Mouse (Mus musculus): ENCODE measurements around the gene Sart1.
A peak's percentile ranks its signal among the peaks of the same experiment; 100 is the strongest.

The Sart1 gene

DNA sequence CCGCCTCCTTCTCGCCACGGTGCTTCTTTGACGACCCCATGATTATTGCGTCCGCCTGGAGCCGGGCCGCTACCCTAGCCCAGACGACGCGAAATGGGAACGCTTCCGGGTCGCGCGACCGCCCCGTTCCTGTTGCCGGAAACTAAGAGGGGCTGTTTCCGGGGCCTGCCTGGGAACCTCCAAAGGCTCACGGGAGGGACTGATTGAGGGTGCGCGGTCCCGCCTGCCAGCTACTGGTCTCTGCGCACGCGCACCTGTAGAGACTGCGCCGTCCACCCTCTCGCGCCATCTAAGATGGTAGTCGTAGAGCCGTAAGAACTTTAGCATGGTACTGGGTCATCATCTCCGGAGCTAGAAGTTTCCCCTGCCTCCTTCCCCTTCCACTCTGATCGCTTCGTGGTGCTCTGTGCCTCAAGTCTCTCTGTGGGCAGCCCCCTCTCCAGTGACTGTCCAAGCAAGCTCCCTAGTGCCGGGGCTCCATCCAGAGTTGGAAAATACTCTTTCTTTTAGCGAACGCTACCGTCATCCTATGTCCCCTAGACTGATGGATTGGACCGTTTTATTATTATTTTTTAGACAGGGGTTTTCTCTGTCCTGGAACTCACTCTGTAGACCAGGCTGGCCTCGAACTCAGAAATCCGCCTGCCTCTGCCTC, at the start of gene Sart1:
Sart1 (minus strand) TSS at position 116 of the 655 bp plus-strand sequence.
- peak; percentile 98 for DNase-seq (ENCODE audit: low read depth, low spot score)

DNA sequence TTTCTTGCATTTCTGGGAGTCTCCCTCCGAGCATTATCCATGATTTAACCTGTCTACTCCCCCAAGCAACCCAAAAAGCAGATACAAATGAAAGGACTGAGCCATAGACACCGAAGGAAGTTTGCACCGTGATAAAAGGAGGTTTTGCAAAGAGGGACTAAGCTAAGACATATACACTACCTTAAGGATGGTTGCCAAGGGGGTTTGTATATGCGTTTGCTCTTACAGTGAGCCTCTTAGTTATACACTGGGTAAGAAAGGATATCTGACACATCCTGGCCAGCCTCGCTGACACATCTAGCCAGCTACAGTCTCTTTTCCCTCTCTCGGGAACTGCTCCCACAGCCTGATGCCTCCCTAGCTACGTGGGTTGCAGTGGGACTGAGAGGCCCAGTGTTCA, 45.4 kb upstream of the Sart1 start:
- DNase-seq (ENCODE audit: low read depth, low spot score) = no peak

DNA sequence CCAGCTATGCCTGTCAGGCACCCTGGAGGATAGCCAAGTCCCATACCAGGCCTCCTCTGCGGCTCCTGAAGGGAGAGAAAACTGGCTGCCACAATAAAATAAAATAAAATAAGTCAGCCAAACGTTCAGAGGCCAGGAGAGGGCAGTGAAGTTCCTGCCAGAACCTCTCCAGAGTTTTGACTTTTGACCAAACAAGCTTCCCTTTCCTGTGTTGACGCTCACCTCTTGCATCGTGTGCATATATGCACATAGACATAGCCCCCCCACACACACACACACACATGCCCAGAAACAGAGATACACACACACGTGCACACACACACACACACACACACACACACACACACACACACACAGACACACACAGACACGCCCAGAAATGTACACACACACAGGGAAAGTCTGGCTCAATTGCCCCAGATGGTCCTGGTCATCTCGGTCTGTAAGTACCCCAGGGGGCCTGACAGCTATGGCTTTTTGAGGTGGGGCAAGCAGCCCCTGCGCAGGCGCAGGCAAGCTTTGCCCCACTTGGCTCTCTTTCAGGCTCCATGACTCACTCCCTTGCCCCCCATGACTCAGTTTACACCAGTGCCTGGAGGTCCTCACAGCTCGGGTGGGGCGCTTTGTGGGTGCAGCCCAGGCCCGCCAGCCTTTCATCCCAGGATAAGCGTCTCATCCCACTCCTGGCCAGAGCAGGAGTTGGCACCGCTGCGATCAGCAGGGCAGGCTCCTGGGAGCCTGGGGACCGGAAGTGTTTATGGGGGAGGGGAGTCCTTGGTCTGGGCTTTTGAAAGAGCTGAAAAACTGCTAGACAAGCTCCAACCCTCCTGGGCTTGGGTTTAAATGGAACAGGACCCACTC, 44.7 kb upstream of the Sart1 start:
- DNase-seq (ENCODE audit: low read depth, low spot score) = peak; percentile 53

DNA sequence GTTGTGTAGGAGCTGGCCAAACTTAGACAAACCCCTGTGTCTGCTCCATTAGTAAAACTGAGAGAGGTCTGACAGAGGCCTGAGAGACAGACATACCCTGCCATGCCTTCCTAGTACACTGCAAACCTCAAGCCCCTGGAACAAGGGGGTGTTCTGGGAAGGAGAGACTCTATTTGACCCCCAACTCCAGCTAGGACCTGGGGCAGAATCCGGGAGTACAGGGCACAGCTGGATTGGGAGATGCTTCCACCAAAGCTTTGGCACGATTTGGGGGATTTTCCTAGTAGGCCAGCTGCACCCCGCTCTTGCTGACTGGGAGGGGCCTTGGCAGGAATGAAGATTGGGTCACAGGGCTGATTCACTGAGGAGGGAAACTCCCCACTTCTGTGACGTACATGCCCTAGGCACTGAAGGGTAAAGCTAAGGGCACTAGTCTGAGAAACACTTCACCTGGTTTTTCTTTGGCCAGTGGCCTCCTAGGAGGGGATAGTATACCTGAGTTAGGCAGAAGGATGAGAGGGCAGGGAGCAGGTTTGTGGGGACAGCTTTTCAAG, 43.5 kb upstream of the Sart1 start:
- no peak for DNase-seq (ENCODE audit: low read depth, low spot score)

DNA sequence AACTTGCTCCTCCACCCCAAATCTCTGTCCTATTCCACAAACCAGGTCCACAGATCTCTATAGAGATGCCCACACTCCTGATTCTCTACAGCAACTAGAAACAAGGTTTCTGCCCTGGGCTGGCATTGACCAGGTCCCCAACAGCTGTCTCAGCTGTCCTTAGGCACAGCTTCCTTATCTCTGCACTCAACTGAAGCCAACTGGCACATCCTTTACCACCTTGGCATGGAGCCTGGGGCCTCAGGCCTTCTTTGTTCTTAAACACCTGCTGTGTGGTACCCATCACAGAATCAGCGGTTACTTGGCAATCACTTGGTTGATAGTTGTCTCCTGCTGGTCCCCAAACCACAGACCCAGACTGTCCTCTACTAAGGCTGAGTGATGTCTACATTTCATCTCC, 41.9 kb upstream of the Sart1 start:
- no peak for DNase-seq (ENCODE audit: low read depth, low spot score)

DNA sequence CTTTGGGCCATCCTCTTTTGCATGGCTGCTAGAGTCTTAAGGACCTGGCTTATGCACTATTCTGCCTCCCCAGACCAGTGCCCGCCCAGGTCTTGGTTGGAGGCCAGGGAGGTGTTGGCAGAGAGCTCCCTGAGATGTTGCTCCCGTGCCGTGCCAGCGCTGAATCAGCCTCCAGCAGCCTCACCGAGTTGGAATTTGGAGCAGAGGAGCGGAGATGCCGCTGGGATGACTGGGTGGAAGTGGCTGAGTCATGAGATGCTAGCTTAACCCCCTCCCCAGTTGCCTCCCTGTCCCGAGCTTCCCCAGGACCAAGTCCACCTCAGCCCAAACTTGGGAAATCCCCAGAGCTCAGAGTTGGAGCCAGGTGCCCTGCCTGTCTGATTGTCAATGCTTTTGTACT, 41.3 kb upstream of the Sart1 start:
- no peak for DNase-seq (ENCODE audit: low read depth, low spot score)

DNA sequence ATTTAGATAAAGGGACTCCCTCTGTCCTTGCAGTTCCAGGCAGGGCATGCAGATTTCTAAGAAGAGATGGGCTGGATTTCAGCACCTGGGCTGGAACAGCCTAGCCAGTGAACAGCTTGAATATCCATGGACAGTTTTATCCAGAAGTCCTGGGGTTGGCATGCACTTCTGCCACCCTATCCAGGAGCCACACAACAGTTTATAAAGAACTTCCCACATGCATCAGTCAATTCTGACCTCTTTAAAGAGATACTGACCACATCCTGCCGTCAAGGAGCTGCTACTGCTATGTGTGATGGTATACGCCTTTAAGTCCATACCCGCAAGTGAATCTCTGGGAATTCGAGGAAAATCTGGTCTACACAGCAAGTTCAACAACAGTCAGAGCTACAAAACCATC, 40.7 kb upstream of the Sart1 start:
- DNase-seq (ENCODE audit: low read depth, low spot score) = no peak

DNA sequence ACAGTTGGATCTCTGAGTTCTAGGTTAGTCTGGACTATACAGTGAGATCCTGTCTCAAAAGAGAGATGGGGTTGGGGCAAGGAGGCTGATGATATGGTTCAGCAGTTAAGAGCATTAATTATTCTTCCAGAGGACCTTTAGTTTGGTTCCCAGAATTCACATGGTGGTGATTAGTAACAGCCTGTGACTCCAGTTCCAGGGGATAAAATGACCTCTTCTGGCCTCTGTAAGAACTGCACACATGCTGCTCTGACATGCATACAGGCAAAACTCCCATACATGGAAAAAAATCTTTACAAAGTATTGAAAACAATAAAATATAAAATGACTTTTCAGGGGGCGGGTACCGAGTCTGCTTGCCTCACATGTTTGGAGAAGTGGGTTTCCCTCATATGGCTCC, 39.6 kb upstream of the Sart1 start:
- DNase-seq (ENCODE audit: low read depth, low spot score) = peak; percentile 40

DNA sequence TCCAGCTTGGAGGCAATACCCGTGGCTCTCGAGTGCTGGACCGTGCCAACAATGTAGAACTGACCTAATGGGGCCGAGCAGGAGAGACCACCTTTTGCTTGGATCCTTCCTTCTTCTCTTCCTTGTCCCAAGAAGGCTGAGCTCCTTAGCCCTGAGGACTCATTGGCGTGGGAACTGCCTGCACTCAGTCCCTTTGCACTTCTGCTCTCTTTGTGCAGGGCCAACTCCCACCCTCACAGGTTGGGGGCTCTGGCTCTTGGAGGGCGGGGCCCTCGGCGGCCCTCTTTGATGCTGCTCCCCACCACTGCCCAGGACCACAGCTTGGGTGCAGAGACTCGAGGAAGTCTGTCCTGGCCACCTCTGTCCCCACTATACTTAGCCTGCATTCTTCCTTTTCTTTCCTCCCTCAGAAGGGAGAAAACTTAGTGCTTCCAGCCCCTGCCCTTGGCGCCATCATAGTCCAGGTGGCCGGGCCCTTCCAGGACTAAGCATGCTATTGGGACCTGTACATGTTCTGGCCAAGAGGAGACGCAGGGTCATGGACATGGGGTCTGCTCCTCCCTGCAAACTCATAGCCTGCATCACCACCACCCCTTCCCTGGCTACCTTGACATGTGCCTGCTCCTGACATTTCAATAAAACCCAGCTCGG, 38.3 kb upstream of the Sart1 start:
- DNase-seq (ENCODE audit: low read depth, low spot score) = no peak

DNA sequence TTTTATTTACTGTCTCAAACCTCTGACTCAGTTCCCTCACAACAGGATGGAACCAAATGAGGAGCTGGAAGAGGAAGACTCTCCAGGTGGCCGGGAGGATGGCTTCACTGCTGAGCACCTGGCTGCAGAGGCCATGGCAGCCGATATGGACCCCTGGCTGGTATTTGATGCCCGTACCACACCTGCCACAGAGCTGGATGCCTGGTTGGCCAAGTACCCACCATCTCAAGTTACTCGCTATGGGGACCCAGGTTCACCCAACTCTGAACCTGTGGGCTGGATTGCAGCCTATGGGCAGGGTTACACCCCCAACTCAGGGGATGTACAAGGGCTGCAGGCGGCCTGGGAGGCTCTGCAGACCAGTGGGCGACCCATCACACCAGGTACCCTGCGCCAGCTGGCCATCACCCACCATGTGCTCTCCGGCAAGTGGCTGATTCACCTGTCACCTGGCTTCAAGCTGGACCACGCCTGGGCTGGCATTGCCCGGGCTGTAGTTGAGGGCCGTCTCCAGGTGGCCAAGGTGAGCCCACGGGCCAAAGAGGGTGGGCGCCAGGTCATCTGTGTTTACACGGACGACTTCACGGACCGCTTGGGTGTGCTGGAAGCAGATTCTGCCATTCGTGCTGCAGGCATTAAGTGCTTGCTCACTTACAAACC, 37.5 kb upstream of the Sart1 start:
- no peak for DNase-seq (ENCODE audit: low read depth, low spot score)

DNA sequence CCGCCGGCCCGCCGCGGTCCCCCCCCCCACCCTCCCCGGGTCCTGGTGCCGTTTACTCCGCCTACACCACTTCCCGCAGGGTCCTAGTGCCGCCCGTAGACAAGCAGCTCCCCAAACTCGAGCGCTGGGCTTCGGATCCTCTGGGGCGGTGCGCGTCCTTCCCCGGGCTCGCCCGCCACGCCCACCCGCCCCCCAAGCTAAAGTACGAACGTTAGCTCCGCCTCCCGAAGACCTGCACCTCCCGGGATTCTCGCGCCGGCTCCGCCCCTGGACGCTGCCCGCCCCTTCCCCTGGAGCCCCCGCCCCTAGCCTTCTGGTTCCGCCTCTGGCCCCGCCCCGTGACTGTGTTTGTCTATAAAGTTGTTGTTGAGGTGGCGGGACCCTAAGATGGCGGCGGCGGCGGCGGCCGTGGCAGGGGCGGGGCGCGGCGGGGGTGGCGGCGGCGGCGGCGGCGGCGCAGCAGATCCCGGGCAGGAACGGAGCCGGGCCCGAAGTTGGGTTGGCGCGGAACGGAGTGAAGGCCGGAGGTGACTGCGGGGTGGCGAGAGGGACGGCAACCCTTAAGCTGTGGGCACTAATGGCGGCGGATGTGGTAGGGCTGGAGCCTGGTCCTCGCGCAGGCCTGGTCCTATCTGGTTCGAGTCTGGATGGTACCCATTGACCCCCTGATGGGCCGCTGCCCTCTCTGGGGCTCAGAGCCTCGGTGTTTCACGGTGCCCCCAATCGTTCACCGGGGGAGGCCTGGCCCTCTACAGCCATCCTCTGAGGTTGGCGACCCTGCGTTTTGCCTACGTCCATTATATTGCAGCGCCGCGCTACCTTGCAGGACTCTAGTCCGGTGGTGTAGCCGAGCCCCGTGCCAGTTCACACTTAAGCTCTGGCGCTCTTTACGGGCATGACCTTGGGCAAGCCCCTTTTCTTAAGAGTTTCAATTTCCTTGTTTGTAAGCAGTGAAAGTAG, 36.6 kb upstream of the Sart1 start, which contains the start of the genes Drap1 and AI837181:
Drap1 (minus strand) TSS at position 198 of the 960 bp plus-strand sequence.
AI837181 (plus strand) TSS at position 363 of the 960 bp plus-strand sequence.
- DNase-seq (ENCODE audit: low read depth, low spot score) = peak; percentile 98

DNA sequence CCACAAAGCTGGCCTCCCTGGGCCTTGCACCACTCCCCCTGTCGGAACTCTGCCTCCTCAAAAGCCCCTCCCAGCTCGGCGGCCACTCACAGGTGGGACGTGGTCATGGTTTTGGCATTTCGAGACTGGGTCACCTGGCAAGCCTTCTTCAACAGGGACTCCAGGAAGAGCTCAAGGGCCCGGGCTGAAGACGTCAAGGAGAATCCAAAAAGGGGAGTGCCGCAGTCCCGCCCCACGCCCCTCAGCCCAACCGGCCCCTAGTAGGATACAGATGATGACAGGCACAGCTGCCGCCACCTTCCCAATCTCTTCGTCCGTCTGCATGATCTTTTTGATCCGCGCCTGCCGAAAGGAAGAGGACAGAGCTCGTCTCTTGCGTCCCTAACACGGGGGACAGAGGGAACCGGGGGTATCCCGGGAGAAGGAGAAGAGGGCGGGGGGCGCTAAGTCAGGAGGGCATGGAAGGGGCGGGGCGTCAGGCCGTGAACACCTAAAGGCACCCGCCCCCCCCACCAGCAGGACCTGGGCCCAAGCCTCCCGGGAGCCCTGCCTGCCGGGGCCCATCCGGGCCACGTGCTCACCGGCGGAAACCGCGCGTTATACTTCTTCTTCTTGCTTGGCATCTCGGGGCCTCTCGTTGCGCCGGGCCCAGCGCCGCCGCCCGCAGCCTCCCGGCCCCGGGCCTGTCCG, 35.7 kb upstream of the Sart1 start:
- peak; percentile 82 for DNase-seq (ENCODE audit: low read depth, low spot score)

DNA sequence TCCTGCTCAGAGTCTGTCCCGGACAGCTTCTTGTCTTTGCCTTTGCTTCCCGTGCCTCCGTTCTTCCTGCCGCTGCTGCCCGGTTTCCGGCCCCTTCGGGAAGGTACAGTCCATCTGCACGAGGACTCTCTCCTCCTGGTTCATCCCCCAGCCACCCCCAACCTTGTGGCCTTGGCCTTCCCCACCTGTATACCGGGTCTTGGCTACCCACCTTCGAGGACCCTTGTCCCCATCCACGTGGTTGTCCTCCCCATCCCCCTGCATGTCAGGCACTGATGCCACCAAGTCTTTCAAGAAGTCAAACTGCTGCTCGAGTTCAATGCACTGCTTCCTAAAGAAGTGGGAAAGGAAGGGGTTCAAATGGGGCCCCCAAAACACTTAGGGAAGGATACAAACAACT, 35.1 kb upstream of the Sart1 start:
- DNase-seq (ENCODE audit: low read depth, low spot score) = no peak

DNA sequence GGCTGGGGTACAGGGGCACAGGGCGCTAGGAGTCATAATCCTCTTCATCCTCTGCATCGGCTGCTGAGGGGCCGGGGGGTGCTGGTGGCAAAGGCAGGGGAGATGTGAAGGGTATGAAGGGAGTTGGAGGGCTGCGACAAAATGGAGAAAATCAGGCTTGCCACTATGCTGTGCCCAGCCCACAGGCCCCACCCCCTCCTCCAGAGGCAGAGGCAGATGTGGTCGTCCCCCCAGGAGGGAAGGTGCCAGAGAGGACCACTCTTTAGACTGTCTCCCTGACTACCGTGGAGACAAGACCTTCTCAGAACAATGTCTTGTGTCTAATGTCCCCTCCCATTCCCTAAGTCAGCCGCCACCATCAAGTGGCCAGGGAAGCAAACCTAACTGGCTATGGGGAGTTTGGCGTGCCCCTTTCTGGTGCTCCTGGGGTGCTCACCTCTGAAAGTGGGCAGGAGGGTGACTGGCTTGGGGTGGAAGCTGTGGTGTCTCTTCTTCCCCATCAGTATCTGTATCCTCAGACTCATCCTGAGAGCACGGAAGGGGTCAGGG, 34.5 kb upstream of the Sart1 start:
- no peak for DNase-seq (ENCODE audit: low read depth, low spot score)

DNA sequence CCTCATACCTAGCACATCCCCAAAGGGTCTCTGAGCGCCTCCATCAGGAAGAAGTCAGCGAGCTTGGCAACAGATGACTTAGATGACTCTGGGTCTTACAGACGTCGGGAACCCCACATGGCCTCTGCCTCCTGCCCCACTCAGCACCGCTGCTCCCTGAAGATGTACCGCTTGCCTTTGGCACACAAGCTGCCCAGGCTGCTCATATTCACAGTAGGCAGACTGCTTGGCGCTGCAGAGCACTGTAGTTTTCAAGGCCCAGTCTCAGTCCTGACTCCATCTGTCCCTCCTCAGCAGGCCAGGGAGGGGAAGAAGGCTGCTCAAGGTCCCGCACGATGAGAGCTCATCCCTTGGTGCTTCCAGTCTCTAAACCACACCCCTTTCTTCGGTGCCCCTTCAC, 33.8 kb upstream of the Sart1 start:
- no peak for DNase-seq (ENCODE audit: low read depth, low spot score)

DNA sequence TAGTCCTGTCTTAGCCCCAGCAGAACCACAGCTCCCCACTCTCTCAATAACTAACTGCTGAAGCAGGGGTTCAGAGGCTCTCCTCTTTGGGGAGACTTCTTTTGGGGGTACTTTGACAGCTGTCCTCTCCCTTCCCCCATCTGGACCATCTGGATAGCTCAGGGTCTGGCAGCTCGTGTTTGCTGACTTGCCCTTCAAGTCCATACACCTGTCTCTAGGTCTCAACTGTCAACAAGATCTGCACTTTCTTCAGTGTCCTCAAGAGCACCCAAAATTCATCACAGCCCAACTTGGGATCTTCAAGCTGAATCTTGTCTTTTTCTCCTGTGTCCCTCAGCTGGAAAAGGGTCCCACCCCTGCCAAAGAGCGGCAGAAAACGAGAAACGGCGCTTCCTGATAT, 33.3 kb upstream of the Sart1 start:
- DNase-seq (ENCODE audit: low read depth, low spot score) = no peak

DNA sequence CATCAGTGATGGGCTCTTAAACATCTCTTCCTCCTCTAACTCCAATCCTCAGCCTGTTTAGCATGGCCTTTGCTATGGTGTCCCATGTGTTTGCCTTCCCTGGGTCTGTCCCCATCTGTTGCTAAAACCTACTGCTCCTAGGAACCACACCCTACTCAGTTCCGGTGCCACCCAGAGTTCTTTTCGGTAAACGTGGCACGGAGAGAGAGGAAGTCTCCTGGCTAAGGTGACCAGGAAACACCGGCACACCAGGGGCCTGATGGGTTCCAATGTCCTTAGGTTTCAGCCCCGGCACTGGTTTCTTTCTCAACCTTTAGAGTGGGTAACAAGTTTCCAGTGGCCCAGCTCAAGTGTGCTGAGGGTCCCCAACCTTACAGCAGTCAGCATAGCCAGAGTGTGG, 32.1 kb upstream of the Sart1 start:
- DNase-seq (ENCODE audit: low read depth, low spot score) = no peak

DNA sequence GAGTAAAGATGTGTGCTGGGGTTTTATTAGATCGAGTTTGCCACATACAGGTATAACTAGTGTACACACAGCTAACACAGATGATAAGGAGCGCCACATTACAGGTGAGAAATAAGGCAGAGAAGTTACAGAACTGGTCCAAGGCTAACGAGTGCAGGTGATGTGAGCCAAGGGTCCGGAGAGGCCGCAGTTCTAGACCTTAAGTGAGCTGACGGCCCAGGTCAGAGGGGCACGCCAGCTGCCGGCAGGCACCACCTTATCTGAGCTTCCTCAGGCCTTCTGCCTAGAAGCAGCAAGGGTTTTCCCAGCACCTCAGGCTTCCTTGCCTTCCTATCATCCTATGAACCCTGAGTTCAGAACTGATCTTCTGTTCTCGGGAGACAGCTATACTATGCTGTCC, 31.1 kb upstream of the Sart1 start:
- DNase-seq (ENCODE audit: low read depth, low spot score) = no peak

DNA sequence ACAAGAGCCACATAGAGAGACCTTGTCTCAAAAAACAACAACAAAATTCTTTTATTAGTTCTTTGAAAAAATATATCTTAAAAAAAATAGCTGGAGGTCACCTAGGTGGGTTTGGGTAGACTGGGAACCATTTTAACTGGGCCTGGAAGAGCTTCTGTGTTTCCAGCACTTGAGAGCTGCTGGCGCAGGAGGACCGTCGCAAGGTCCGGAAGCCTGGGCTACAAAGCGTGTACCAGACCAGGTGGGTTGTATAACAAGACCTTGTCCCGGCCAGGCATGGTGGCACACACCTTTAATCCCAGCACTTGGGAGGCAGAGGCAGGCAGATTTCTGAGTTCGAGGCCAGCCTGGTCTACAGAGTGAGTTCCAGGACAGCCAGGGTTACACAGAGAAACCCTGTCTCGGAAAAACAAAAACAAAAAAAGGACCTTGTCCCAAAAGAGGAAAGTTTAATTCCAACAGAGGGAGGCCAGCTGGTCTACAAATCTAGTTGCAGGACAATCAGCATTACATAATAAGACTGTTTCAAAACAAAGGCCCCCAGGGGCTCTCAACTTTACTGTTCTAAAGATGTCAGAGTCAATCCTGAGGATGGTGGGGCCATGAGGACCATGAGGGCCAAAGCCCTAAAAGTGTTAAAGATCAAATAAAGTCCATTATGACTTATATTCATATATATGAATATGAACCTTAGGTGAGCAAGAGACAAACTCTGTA, 30.4 kb upstream of the Sart1 start:
- DNase-seq (ENCODE audit: low read depth, low spot score) = no peak
